Mouse (Mus musculus) heart, adult 18-20 months (tissue): ENCODE results near the gene Itgb3. TPM values are rescaled to one million over a fixed set of nuclear protein-coding genes. Genes with fewer than 3 reads are reported as not detected.

Source experiments
- DNase-seq, 2 experiments: peaks; one replicate each; pipeline ENCODE4 v3.0.0; 2021 to 2022; ENCODE audit warnings: mixed read lengths in 1 of 2
- total RNA-seq, 2 experiments: library from RNA; stranded (reverse); gene quantifications; 2 replicates each; pipeline ENCODE4 v1.2.3; 2021

The Itgb3 gene
- total RNA-seq, 2 experiments from 2014 or later = 3.6 to 4.5 TPM

DNA sequence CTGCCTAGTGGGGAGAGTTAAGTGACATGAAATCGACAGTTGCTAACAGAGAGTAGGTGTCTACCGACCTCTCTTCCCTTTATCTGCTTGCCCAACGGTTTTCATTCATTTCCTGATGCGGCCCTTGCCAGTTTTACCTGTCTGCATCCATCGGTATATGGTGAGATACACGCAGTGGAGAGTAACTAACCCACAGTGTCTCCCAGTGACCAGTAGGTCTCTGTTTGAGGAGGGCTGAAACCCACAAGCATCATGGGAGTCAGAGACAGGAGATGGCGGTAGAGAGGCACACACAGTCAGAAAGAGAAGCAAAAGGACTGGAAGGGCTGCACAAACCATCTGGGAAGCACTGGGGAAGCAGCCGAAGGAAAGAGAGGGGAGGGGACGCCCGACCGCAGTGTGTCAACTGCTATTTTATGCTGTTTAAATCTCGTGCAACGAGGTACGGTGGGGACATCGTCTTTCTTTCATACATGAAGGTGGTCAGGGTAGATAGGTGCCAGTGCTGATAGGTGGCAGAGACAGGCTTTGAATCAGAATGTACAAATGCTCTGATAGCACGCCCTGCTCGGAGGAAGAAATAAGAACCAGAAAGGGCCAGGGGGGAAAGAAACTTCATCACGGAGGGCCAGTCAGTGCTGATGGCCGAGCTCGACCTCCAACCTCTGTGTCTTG is 53.9 kb downstream of the Itgb3 start:
- no peak for DNase-seq

GRCm38 (mm10) chr11:104662573-104662972 is 54.8 kb downstream of the Itgb3 start:
- DNase-seq = no peak

GRCm38 (mm10) chr11:104663241-104663877 is 55.6 kb downstream of the Itgb3 start:
- DNase-seq = no peak

GRCm38 (mm10) chr11:104663878-104664261 is 56.1 kb downstream of the Itgb3 start:
- no peak for DNase-seq

DNA sequence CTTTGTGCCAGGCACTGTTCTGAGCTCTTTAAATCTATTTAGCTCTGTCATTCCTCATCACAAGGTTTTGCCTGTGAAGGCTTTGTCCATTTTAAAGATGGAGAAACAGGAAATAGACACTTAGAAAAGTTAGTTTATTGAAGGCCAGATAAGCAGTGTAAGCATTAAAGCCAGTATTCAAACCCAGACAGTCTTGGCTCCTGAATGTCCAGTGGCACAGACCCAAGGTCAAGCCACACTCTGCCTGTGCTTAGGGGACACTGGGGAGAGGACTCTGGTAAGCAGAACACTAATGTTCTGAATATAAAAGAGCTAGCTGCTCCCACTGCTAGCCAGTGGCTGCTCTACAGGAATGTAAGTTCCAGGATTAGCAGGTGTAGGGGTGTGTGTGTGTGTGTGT is 56.6 kb downstream of the Itgb3 start:
- no peak for DNase-seq

DNA sequence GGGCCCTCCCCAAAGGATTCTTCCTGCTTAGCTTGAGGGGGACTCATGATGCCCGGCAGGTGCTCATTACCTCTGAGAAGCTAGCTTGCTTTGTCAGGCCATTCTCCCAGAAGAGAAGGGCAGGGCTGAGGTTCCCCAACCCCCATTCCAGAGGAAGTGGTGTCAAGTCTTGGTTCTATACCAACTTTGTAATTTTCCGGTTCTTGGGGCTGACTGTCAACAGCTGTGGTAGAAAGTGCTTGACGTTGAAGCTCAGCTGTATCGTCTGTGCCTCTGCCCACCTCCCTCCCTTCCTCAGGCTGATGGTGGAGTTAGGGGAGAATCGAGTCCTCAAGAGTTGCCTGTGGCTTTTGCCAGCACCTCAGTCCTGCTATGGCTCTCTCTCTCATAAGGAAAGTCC is 59.6 kb downstream of the Itgb3 start:
- DNase-seq = no peak

DNA sequence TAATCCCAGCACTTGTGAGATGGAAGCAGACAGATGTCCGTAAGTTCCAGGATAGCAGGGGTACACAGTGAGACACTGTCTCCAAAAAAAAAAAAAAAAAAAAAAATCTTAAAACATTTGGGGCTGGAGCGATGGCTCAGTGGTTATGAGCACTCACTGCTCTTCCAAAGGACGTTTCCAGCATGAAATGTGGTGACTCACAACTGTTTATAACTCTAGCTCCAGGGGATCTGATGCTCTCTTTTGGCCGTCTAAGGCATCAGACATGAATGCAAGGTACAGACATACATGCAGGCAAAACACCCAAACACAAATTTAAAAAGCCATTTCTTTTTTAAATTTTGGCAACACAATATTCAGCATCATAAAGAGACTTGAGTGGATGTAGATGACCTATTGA is 65.6 kb downstream of the Itgb3 start:
- no peak for DNase-seq

- DNase-seq = no peak
Measured at GRCm38 (mm10) chr11:104674768-104675167, 67.0 kb downstream of the Itgb3 start.

DNA sequence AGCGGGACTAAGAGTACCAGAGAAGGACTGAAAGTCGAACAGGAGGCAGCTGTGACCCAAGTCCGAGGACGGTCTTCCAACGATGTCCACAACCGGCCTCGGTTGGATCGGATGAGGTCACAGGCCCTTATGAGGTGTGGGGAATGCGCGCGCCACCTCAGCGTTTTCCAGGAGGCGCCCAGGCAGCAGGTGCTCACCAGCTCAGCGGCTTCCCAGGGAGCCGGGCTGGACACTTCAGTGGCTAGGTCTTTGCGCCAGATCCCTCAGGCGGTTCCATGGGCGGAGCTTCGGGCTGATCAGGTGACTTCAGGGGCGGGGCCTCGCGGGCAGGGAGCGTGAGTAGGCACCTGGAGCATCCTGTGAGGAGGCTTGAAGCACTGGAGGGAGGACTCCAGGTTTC is 77.7 kb downstream of the Itgb3 start, which contains the start of gene Gm11639:
Gm11639 (plus strand) TSS at position 160 of the 400 bp plus-strand sequence.
- DNase-seq = no peak

DNA sequence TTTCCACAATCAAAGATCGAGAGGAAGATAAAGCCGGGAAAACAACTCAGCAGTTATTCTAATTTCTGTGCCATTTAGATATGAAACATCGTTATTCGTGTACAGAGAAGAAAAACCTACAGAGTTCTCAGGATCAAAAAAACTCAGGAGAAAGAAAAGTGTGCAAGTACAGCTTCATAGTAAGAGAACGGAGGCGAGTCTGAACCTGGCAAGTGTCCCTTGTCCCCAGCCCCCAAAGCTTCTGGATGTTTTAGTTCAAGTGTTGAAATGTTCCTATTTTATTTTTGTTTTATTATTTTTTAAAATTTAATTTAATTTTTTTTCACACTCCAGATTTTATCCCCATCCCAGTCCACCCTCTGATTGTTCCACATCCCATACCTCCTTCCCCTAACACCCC is 85.4 kb downstream of the Itgb3 start:
- DNase-seq = no peak

- no peak for DNase-seq
Measured at GRCm38 (mm10) chr11:104704097-104704496, 96.3 kb downstream of the Itgb3 start.

DNA sequence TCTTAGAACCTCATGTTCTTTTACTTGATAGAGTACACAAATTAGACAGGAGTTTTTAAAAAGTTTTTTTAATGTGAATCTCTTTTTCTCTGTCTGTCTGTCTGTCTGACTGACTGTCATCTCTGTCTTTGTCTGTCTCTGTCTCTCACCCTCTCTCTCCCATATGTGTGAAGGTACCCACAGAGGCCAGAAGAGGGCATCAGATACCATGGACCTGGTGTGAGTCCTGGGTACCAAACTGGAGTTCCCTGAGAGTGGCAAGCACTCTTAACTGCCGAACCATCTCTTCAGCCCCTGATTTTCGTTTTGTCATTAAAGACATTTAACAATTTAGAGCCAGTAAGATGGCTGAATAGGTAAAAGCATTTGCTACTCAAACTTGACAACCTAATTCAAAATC is 99.3 kb downstream of the Itgb3 start:
- DNase-seq = no peak

Other genes starting within 250 kb of the Itgb3 start
- gene Kansl1, start 139.1 kb upstream of the Itgb3 start, total RNA-seq = 10 to 100 TPM; 26.7 to 31.1 TPM
- 10 to 100 TPM; 23.4 to 28.8 TPM for gene Cdc27, start 57.4 kb upstream of the Itgb3 start, total RNA-seq
- gene Myl4, start 57.3 kb upstream of the Itgb3 start, total RNA-seq = 100 to 1,000 TPM; 660 to 761 TPM
- gene Gm11639, start 77.7 kb downstream of the Itgb3 start, total RNA-seq = under 1 TPM; 0.02 to 0.03 TPM